Mouse (Mus musculus): ENCODE measurements at regions not wholly inside any gene's neighbourhood (a gene's known extent, or its start where the extent isn't known, plus 50 kb on each side); places are given as distances from the start of the nearest gene placed in this dataset.

- no peak for TF ChIP-seq CTCF (IDR thresholded peaks at IDR 0.05; ENCODE audit: extremely low read depth, insufficient read length, insufficient replicate concordance, low read depth, low read length)
- TF ChIP-seq POLR2A (IDR thresholded peaks at IDR 0.05; ENCODE audit: low read depth, low read length) = no peak
These were observed 77.3 kb upstream of the Gm10985 start for GRCm38 (mm10) chr3:53767601-53768000.
